Mouse (Mus musculus) kidney, embryonic 14.5 days (tissue): ENCODE data around the gene Gm15557. TPM values are rescaled to one million over a fixed set of nuclear protein-coding genes. Genes with fewer than 3 reads are reported as not detected.

ENCODE experiments used
- ATAC-seq: fragments of 200-750 bp; cut with Nextera tagmentation; 2 replicates; pipeline ENCODE4 v1.8.0; 2017; ENCODE audit warnings: moderate number of reproducible peaks, mild to moderate bottlenecking, moderate TSS enrichment, moderate library complexity; ENCODE audit not compliant: low FRiP score, low TSS enrichment
- H3K27ac ChIP-seq: fragments of 300-500 bp; sonication (generic); 2 replicates; pipeline ENCODE4 v1.5.1; 2014; ENCODE audit warnings: low read depth, mild to moderate bottlenecking, low read length, moderate library complexity, mixed read lengths
- H3K27me3 ChIP-seq: fragments of 300-500 bp; sonication (generic); 2 replicates; pipeline ENCODE4 v1.6.1; 2014; ENCODE audit warnings: mild to moderate bottlenecking, low read length; ENCODE audit not compliant: control insufficient read depth, insufficient read depth
- H3K36me3 ChIP-seq: fragments of 300-500 bp; sonication (generic); 2 replicates; pipeline ENCODE4 v1.6.1; 2014; ENCODE audit warnings: low read length, mixed read lengths; ENCODE audit not compliant: control insufficient read depth, insufficient read depth
- H3K4me1 ChIP-seq: fragments of 300-500 bp; sonication (generic); 2 replicates; pipeline ENCODE4 v1.6.1; 2014; ENCODE audit warnings: low read length, mixed read lengths; ENCODE audit not compliant: control insufficient read depth, insufficient read depth
- H3K4me2 ChIP-seq: fragments of 300-500 bp; sonication (generic); replicated peaks from 2 replicates; pipeline ENCODE4 v1.6.1; 2014; ENCODE audit warnings: low read depth, mild to moderate bottlenecking, low read length
- H3K4me3 ChIP-seq: fragments of 300-500 bp; sonication (generic); 2 replicates; pipeline ENCODE4 v1.5.1; 2014; ENCODE audit warnings: mild to moderate bottlenecking, low read length
- H3K9ac ChIP-seq: fragments of 300-500 bp; sonication (generic); 2 replicates; pipeline ENCODE4 v1.6.1; 2014; ENCODE audit warnings: low read depth, mild to moderate bottlenecking, low read length, moderate library complexity
- H3K9me3 ChIP-seq: fragments of 300-500 bp; sonication (generic); 2 replicates; pipeline ENCODE4 v1.6.1; 2016; ENCODE audit warnings: low read length; ENCODE audit not compliant: control insufficient read depth
- WGBS: fragments of 180-500 bp; shearing (Covaris S2); extraction: QIAGEN DNeasy Blood & Tissue Kit; methylation state at CpG from one replicate; pipeline ENCODE4 v1.1.7; 2014; 5-methylcytosine and 5-hydroxymethylcytosine counted together
- polyA plus RNA-seq: library from polyadenylated mRNA; unstranded; fragments of >200 nt; fragmentation: Nextera tagmentation; extraction: Ambion mirVana; gene quantifications from 2 replicates; pipeline ENCODE4 v1.2.1, GENCODE M21; 2014

Gm15557 gene
- polyA plus RNA-seq, 1 experiment from 2014 or later = not detected

DNA sequence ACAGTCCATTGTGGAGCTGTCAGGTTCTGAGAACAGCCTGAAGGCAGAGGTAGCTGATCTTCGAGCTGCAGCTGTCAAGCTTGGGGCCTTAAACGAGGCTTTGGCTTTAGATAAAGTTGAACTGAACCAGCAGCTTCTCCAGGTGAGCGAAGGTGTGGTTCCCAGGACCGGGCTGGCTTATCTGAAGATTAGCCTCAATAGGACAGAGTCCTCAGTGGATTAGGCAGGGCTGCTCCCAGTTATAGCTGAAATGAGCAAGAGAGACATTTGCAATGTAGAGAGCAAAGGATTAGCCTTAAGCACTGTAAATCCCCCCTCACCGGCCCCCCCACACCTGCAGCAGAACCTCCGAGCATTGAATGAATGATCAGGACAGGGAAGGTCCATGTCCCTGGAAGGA lies 32.8 kb downstream of the Gm15557 start:
- H3K27me3 ChIP-seq = no peaks in the 10 kb centered on the region
- no peak overlapping the region for H3K4me2 ChIP-seq
- no peak overlapping the region for H3K27ac ChIP-seq
- H3K9me3 ChIP-seq = no peaks in the 10 kb centered on the region
- no peak for ATAC-seq
- peaks cover 88% of the 10 kb centered on the region for H3K36me3 ChIP-seq
- H3K4me3 ChIP-seq = no peak overlapping the region
- H3K9ac ChIP-seq = no peak overlapping the region
- 94% methylated on average over 6 of the region's 6 CpGs for WGBS
- H3K4me1 ChIP-seq = no peaks in the 10 kb centered on the region

DNA sequence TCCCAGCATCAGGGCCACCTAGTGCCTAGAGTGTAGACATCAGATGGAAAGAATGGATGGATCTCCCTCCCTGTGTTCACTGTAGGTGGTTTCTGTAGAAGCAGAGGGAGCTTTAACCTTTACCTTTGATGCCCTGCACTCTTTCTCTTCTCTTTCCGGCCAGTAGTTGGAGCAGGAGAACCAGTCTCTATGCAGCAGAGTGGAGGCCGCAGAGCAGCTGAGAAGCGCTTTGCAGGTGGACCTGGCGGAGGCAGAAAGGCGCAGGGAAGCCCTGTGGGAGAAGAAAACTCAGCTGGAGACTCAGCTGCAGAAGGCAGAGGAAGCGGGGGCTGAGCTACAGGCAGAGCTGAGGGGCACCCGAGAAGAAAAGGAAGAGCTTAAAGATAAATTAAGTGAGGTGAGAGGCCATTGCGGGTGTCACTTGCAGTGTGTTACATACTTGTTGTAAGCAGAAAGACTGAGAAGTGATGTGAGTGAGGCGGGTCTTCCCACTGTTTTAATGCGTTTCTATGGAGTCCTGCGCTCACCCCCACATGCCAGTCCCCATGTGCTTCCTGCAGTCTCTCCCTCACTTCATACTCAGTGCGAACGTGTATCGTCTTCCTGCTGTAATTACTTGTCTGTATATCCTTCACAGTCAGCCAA lies 33.7 kb downstream of the Gm15557 start:
- Histone ChIP-seq H3K4me2 (no peak overlapping the region), H3K36me3 (peaks cover 83% of the 10 kb centered on the region), H3K4me3 (no peak overlapping the region), H3K4me1 (no peaks in the 10 kb centered on the region), H3K27me3 (no peaks in the 10 kb centered on the region), H3K9ac (no peak overlapping the region), H3K27ac (no peak overlapping the region), H3K9me3 (no peaks in the 10 kb centered on the region)
- ATAC-seq = no peak
- 77% methylated on average over 14 of the region's 14 CpGs for WGBS

DNA sequence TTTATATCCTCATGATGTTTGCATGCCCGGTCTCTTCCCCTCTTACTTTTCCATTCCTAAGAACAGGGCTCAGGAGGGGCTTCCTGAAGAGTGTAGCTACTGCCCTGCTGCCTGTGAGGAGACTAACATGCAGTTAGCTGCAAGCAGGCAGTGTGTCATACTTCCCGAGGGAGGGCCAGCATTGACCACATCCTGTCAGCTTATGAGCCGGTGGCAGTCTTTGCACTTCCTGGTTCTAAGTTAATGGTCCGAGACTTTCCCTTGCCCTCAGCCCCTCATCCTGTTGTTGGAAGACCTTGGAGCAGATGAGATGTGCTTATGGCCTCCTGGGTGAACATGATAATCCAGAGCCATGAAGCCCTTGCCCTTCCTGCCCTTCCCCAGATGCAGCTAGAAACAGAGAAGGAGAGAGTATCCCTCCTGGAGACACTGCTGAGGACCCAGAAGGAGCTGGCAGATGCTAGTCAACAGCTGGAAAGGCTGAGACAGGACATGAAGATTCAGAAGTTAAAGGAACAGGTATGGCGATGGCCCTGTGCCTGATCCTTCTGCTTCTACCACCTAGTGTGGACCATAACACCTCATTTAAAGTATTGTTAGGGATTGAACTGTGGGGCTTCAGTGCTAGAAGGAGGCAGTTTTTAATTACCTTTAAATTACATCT lies 38.9 kb downstream of the Gm15557 start:
- H3K36me3 ChIP-seq = peaks cover 84% of the 10 kb centered on the region
- H3K4me2 ChIP-seq = no peak overlapping the region
- ATAC-seq = 0 out of 2 replicates have a peak, but pooled peaks have one; percentile 52
- H3K9me3 ChIP-seq = no peaks in the 10 kb centered on the region
- H3K27ac ChIP-seq = 0 out of 2 replicates have a peak overlapping the region, but pooled peaks have one; percentile 6
- no peaks in the 10 kb centered on the region for H3K4me1 ChIP-seq
- H3K4me3 ChIP-seq = no peak overlapping the region
- 56% methylated on average over 5 of the region's 5 CpGs for WGBS
- H3K27me3 ChIP-seq = no peaks in the 10 kb centered on the region
- no peak overlapping the region for H3K9ac ChIP-seq

DNA sequence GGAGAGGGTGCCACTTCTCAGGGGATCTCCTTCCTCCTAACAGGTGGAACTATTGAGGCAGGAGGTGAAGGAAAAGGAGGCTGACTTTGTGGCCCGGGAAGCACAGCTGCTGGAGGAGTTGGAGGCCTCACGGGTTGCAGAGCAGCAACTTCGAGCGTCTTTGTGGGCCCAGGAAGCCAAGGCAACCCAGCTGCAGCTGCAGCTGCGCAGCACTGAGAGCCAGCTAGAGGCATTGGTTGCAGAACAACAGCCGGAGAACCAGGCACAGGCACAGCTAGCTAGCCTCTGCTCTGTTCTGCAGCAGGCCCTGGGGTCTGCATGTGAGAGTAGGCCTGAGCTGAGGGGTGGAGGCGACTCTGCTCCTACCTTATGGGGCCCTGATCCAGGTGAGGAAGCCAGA lies 45.2 kb downstream of the Gm15557 start:
- Histone ChIP-seq H3K4me1 (no peaks in the 10 kb centered on the region), H3K4me2 (no peak overlapping the region), H3K9me3 (no peaks in the 10 kb centered on the region), H3K36me3 (peaks cover 96% of the 10 kb centered on the region), H3K9ac (no peak overlapping the region), H3K27me3 (no peaks in the 10 kb centered on the region), H3K4me3 (no peak overlapping the region), H3K27ac (no peak overlapping the region)
- no peak for ATAC-seq
- 94% methylated on average over 7 of the region's 7 CpGs for WGBS

DNA sequence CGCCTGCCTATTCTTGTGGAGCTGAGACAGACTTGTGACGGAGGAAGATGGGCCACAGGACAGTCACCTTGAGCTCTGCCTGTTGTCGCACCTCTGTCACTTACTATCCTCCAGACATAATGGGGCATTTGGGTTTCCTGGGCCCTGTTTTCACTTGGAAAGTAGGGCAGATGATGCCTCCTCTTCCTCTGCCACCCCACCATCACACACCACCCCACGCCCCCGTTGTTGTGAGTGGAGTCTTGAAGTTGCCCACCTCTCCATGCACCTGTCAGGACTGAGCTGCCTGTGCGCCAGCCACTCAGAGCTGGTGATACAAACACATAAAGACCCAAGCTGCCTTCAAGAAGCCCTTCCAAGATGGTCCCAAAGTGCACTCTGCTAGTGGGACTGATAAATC lies 46.6 kb downstream of the Gm15557 start:
- Histone ChIP-seq H3K4me2 (no peak overlapping the region), H3K36me3 (peaks cover 96% of the 10 kb centered on the region), H3K9me3 (no peaks in the 10 kb centered on the region), H3K27ac (no peak overlapping the region), H3K27me3 (no peaks in the 10 kb centered on the region), H3K4me1 (no peaks in the 10 kb centered on the region), H3K4me3 (no peak overlapping the region), H3K9ac (no peak overlapping the region)
- ATAC-seq = no peak
- whole genome bisulfite sequencing = 96% methylated on average over 6 of the region's 6 CpGs

DNA sequence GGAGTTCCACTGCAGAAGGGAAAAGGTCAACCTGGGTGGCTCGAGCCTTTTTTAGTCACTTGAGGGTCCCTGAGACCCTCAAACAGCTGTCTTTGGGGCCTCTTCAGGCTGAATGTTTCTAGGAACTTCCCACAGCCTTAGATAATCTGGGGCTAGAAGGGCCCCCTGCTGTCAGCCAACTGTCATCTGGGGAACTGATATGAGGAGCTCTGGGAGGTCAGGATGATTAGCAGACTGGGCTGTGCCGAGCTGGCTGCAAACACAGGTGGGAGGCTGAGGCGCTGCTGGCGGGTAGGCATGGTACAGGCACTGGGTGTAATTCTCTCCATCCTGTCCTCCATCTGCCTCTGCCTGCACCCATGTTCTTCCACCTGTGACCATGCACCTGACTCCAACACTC lies 48.6 kb downstream of the Gm15557 start:
- no peaks in the 10 kb centered on the region for H3K27me3 ChIP-seq
- H3K4me3 ChIP-seq = no peak overlapping the region
- no peak for ATAC-seq
- no peak overlapping the region for H3K27ac ChIP-seq
- H3K4me1 ChIP-seq = no peaks in the 10 kb centered on the region
- no peak overlapping the region for H3K9ac ChIP-seq
- WGBS = 80% methylated on average over 4 of the region's 4 CpGs
- no peaks in the 10 kb centered on the region for H3K9me3 ChIP-seq
- H3K36me3 ChIP-seq = peaks cover 98% of the 10 kb centered on the region
- no peak overlapping the region for H3K4me2 ChIP-seq

DNA sequence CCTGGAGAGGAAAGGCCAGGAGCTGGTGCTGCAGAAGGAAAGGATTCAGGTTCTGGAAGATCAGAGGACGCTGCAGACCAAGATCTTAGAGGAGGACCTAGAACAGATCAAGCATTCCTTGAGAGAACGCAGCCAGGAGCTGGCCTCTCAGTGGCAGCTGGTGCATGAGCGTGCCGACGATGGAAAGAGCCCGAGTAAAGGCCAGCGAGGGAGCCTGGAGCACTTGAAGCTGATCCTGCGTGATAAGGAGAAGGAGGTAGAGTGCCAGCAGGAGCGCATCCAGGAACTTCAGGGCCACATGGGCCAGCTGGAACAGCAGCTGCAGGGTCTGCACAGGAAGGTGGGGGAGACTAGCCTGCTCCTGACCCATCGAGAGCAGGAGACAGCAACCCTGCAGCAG lies 50.6 kb downstream of the Gm15557 start:
- no peak overlapping the region; the same call in 1 of the 2 replicates for H3K9ac ChIP-seq
- 94% methylated on average over 10 of the region's 10 CpGs for WGBS
- no peaks in the 10 kb centered on the region for H3K4me1 ChIP-seq
- H3K4me3 ChIP-seq = no peak overlapping the region
- no peak overlapping the region for H3K4me2 ChIP-seq
- no peak overlapping the region for H3K27ac ChIP-seq
- peaks cover 98% of the 10 kb centered on the region for H3K36me3 ChIP-seq
- no peaks in the 10 kb centered on the region for H3K27me3 ChIP-seq
- no peak for ATAC-seq
- H3K9me3 ChIP-seq = no peaks in the 10 kb centered on the region

DNA sequence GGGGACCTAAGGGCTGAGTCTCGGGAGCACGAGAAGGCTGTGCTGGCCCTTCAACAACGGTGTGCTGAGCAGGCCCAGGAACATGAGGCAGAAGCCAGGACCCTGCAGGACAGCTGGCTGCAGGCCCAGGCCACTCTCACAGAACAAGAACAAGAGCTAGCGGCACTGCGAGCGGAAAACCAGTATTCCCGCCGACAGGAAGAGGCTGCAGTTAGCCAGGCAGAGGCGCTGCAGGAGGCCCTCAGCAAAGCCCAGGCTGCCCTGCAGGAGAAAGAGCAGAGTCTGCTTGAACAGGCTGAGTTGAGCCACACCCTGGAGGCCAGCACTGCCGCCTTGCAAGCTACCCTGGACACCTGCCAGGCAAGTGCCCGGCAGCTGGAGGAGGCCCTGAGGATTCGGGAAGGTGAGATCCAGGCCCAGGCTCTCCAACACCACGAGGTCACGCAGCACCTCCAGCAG lies 51.4 kb downstream of the Gm15557 start:
- Histone ChIP-seq H3K4me3 (no peak overlapping the region), H3K4me1 (no peaks in the 10 kb centered on the region), H3K27me3 (no peaks in the 10 kb centered on the region), H3K9me3 (no peaks in the 10 kb centered on the region), H3K36me3 (peaks cover 98% of the 10 kb centered on the region), H3K27ac (no peak overlapping the region), H3K4me2 (no peak overlapping the region), H3K9ac (no peak overlapping the region)
- no peak for ATAC-seq
- WGBS = 91% methylated on average over 14 of the region's 14 CpGs
